Mouse (Mus musculus) heart, embryonic 16.5 days (tissue): ENCODE measurements around the gene Mrgpra3. TPM values are rescaled to one million over a fixed set of nuclear protein-coding genes. Genes with fewer than 3 reads are reported as not detected.

Experiments
- ATAC-seq: fragments of 200-750 bp; cut with Nextera tagmentation; replicated peaks from 2 replicates; pipeline ENCODE4 v1.8.0; 2017; ENCODE audit warnings: moderate number of reproducible peaks; ENCODE audit not compliant: insufficient read depth, low FRiP score; ENCODE audit errors: extremely low read depth
- H3K27ac ChIP-seq: fragments of 300-500 bp; sonication (generic); 2 replicates; pipeline ENCODE4 v1.5.1; 2014; ENCODE audit warnings: mild to moderate bottlenecking, low read length, control low read depth, moderate library complexity
- H3K27me3 ChIP-seq: fragments of 300-500 bp; sonication (generic); 2 replicates; pipeline ENCODE4 v1.6.1; 2014; ENCODE audit warnings: low read length, mixed read lengths; ENCODE audit not compliant: control insufficient read depth, insufficient read depth
- H3K36me3 ChIP-seq: fragments of 300-500 bp; sonication (generic); 2 replicates; pipeline ENCODE4 v1.6.1; 2014; ENCODE audit not compliant: control insufficient read depth, insufficient read depth
- H3K4me1 ChIP-seq: fragments of 300-500 bp; sonication (generic); 2 replicates; pipeline ENCODE4 v1.6.1; 2014; ENCODE audit warnings: low read length, mixed read lengths; ENCODE audit not compliant: control insufficient read depth, insufficient read depth
- H3K4me2 ChIP-seq: fragments of 300-500 bp; sonication (generic); 2 replicates; pipeline ENCODE4 v1.6.1; 2014; ENCODE audit warnings: low read depth, mild to moderate bottlenecking, control low read depth, low read length
- H3K4me3 ChIP-seq: fragments of 300-500 bp; sonication (generic); 2 replicates; pipeline ENCODE4 v1.5.1; 2014; ENCODE audit warnings: mild to moderate bottlenecking, control low read depth, low read length
- H3K9ac ChIP-seq: fragments of 300-500 bp; sonication (generic); 2 replicates; pipeline ENCODE4 v1.6.1; 2014; ENCODE audit warnings: low read length, control low read depth
- H3K9me3 ChIP-seq: fragments of 300-500 bp; sonication (generic); replicated peaks from 2 replicates; pipeline ENCODE4 v1.6.1; 2016; ENCODE audit warnings: low read length; ENCODE audit not compliant: control insufficient read depth
- WGBS: fragments of 180-500 bp; shearing (Covaris S2); extraction: QIAGEN DNeasy Blood & Tissue Kit; methylation state at CpG from one replicate; pipeline ENCODE4 v1.1.7; 2014; 5-methylcytosine and 5-hydroxymethylcytosine counted together
- polyA plus RNA-seq: library from polyadenylated mRNA; unstranded; fragments of >200 nt; fragmentation: Nextera tagmentation; extraction: Ambion mirVana; gene quantifications from 2 replicates; pipeline ENCODE4 v1.2.1, GENCODE M21; 2015

The Mrgpra3 gene
- not detected in 2 replicates for polyA plus RNA-seq

DNA sequence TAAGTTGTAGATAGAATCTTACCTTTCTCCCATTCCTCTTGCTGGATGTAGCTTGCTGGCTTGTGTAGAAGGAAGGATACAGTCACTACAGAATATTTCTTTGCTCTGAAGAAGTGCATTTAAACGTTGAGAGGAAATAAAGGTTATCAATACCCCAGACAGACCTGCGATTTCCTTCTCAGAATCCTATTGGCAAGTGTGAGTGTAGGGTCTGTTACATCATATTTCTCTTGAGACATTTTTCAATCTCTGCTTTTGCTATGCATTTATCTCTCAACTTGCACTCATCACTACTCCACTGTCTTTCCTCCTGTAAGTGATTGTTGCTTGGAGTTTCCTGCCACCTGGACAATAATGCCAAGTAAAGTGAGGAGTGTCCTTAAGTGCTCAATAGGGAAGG lies at the start of gene Mrgpra3:
Gene Mrgpra3, minus strand, starts transcription at position 101 of the 400 bp plus-strand sequence.
- Histone ChIP-seq H3K27ac (no peak within 1 kb of the TSS), H3K36me3 (no peaks in the 10 kb centered on the region), H3K4me3 (no peak within 1 kb of the TSS), H3K9me3 (peaks cover 9% of the 10 kb centered on the region), H3K9ac (no peak within 1 kb of the TSS), H3K4me2 (no peak within 1 kb of the TSS), H3K27me3 (no peaks in the 10 kb centered on the region), H3K4me1 (no peaks in the 10 kb centered on the region)
- WGBS, result 44% methylated on average over 2 of the region's 2 CpGs
- no peak for ATAC-seq

Other genes with a start within 250 kb of the Mrgpra3 start
- not detected in 2 replicates for gene Mrgpra1, start 247.1 kb downstream of the Mrgpra3 start, polyA plus RNA-seq
- gene Mrgpra2a, start 149.2 kb downstream of the Mrgpra3 start, polyA plus RNA-seq, result not detected in 2 replicates
- not detected in 2 replicates for gene Mrgpra2b, start 72.5 kb downstream of the Mrgpra3 start, polyA plus RNA-seq